Mouse (Mus musculus) adrenal gland, postnatal 4 days (tissue): ENCODE results near the gene Rbm19. TPM values are rescaled to one million over a fixed set of nuclear protein-coding genes. Genes with fewer than 3 reads are reported as not detected.
A peak's percentile ranks its signal among the peaks of the same experiment; 100 is the strongest.

ENCODE experiments used
- DNase-seq, 2 experiments: peaks; one replicate each; pipeline ENCODE4 v3.0.0; 2021 to 2022; ENCODE audit warnings: low spot score in 2 of 2, mixed read lengths in 2 of 2
- total RNA-seq, 2 experiments: library from RNA; stranded (reverse); gene quantifications; 2 replicates each; pipeline ENCODE4 v1.2.3; 2021

The Rbm19 gene
- total RNA-seq, 2 experiments from 2014 or later = 27.4 to 27.5 TPM

DNA sequence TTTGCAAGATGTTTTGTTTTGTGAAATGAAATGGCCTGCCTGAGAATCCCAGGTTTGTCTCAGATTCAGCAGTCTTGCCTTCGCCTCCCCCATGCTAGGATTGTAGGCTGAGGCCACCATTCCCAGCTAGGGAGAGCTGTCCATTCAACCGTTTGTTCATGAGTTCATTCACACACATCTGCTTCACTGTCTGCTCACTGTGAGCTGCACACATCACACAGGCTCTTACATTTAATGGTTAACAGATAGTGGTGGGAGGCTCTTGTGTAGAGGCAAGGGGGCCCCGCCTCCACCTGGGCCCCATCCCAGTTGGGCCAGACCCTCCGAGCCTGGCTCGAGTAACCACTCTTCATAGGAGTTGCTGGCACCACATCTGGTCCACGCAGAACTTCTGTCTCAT is 47.2 kb downstream of the Rbm19 start:
- DNase-seq = no peak

GRCm38 (mm10) chr5:120164450-120164849 is 48.2 kb downstream of the Rbm19 start:
- no peak for DNase-seq

- no peak for DNase-seq
Observed at GRCm38 (mm10) chr5:120165061-120165942, 49.0 kb downstream of the Rbm19 start.

DNA sequence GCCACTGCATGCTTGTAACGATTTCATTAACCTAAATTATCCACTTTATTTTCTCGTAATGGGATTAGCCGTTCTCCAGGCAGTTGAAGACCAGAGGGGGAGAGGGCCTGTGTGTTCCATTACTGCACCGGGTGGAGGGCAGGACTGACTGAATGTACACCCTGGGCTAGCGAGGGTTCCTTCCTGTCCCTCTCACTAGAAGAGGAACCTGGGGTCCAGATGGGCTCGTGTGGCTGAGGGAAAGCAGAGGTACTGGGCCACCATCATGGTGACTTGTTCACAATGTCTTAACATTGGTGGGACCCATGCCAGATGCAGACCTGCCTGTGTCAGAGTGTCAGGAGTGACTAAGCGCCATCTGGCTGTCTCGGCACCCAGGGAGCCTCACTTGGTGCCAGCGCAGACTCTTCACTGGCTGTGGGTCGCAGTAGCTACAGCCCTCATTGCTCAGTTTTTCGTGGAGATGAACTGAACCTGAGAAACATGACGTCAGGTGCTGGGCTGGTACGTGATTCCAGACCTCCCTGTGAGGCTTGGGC is 51.6 kb downstream of the Rbm19 start:
- DNase-seq = no peak

DNA sequence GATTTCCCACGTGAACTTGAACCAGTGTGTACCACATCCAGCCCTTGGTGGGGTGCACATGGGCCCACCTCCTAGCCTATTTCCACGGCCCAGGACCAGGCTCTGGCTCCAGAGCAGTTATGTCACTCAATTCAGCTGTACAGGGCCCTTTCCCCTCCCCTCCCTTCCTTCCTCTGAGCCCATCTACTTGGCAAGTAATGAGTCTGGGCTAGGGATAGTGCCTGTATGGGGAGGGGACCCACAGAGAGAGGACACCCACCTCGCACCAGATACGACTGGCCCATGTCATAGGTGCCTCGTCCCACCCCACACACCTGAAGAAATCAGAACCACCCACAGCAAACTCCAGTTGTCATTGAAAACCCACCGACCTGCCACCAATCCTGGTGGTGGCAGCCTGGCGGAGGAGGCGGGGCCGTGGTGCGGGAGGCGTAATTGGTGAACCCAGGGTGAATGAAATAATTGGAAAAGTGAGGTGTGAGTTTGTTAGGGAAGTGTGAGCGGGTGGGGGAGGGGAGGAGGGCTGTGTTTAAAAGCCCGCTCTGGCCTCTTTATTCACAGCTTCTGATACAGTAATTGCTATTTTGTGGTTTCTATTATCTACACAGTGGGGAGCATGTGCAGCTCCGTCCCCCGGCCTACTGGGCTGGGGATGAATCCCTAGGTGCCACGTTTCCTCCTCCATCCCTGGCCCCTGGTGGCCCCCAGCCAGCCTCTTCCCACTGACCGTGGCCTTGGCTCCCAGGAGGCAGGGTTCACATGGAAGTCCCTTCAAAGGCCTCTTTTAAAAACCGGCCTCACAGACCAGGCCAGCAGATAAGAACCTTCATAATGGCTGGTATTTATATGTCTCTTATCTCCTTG is 55.8 kb downstream of the Rbm19 start:
- DNase-seq = no peak

DNA sequence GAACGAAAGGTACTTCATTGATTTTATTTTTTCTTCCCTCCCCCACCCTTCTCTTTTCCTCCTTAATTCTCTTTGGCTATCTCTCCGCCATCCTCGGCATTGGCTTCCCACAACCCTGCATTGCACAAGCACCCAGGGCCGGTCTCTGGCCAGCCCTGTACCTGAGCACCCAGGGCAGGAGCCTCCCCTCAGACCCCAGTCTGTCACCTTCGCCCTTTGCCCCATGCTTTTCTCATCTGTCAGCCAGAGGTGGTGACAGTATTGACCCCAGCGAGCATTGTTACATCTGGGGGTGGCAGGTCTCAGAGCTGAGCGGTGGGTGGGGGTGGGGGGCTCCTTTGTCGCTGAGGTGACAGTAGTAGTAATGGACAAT is 56.5 kb downstream of the Rbm19 start:
- DNase-seq = no peak

DNA sequence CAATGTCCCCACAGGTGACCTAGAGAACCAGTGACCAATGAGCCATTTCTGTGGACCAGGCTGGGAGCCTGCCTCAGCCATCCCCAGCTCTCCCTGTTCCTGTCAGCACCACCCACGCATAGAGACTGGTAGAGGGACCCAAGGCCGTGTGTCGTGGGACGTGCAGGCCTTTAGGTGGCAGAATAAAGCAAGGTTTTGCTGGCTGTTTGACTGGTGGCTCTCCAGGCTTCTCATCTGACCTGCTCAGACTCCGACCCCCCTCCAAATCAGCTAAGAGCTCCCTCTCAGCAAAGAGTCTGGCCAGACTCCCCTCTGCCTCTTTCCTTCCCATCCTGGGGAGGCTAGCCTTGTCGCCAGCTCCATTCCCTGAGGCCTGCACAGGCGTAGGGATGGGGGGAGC is 58.1 kb downstream of the Rbm19 start:
- DNase-seq = no peak

GRCm38 (mm10) chr5:120175217-120175616 is 59.0 kb downstream of the Rbm19 start:
- DNase-seq = no peak

- DNase-seq = no peak
Observed at GRCm38 (mm10) chr5:120176246-120177065, 60.2 kb downstream of the Rbm19 start.

- no peak for DNase-seq
Observed at GRCm38 (mm10) chr5:120177066-120177340, 60.7 kb downstream of the Rbm19 start.

GRCm38 (mm10) chr5:120180102-120180501 is 63.8 kb downstream of the Rbm19 start:
- DNase-seq = peak in 1 of 2 experiments; percentile 17

GRCm38 (mm10) chr5:120181384-120181783 is 65.1 kb downstream of the Rbm19 start:
- no peak for DNase-seq

DNA sequence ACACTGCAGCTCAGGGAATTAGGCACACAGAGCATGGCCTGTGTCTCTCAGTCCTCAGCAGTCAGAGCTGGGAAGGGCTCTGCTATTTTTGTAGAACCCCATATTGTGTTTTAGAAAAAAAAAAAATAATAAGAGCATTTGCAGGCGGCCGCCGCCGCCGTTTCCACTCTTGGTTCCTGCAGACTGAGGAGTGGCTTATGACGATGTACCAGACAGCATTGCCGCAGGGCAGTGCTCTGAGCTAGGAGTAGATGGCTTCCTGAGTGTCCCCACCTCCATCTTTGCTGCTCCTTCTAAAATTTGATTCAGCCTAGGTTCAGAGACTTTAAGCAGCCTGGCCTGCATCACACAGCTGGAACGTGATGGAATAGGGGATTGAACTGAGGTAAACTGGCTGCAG is 67.1 kb downstream of the Rbm19 start:
- no peak for DNase-seq

DNA sequence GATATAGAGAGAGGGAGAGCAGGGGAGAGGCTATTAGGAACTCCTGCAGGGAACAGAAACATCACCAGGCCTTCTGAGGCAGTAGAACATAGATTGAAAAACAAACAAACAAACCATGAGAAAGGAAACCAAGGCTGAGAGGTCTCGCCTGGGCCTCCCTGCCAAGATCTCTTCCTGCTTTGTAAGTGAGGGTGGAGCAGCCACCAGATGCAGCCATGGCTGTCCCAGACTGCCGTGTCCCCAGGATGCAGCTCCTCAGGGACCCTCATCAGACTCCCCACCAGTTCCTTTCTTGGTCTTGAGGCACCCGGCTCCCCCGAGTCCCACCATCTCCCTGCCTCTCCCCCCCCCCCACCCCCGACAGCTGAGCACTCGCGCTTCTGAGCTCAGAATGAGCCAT is 67.5 kb downstream of the Rbm19 start:
- DNase-seq = no peak

DNA sequence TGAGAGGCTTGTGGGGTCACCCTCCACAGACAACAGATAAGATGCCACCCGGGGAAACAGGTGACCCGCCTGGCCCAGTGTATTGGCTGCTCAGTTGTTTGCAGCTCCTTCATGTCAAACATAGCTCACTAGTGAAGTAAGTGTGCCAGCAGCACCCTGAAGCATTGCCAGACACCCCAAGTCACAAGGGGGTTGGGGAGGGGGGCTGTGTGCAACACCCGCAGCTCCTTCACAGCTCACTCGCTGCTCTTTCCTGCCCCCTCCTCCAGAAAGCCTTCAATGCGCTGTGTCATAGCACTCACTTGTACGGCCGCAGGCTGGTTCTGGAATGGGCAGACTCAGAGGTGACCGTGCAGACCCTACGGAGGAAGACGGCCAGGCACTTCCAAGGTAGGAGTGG is 69.7 kb downstream of the Rbm19 start:
- no peak for DNase-seq

GRCm38 (mm10) chr5:120188541-120188940 is 72.3 kb downstream of the Rbm19 start:
- no peak for DNase-seq

DNA sequence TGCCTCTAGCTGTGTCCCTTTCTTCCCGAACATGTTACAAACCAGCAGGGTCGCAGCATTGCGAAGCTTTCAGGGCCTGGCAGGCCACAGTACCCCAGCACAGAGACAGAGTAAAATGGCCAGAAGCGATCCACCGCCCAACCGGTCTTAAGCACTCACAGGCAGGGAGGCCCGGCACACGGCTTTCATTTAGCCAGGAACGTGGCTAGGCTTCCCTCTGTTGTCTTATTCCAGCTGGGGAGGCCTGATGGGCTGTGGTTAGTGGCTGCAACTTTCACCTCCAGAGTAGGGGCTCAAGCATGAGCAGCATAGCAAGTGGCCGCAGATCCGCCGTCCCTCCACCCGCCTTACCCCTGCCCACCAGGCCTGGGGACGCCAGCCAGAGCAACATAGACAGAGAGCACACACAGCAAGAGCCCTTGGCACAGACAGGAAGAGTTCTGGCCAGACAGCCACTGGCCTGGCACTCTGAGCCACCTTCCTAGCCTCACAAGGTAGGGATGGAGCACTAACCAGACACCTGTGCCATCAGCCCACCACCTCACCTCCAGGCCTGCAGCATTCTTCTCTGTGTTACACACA is 73.8 kb downstream of the Rbm19 start:
- DNase-seq = no peak

- no peak for DNase-seq
Observed at GRCm38 (mm10) chr5:120191620-120192019, 75.4 kb downstream of the Rbm19 start.

- DNase-seq = no peak
Observed at GRCm38 (mm10) chr5:120194309-120194941, 78.2 kb downstream of the Rbm19 start.

DNA sequence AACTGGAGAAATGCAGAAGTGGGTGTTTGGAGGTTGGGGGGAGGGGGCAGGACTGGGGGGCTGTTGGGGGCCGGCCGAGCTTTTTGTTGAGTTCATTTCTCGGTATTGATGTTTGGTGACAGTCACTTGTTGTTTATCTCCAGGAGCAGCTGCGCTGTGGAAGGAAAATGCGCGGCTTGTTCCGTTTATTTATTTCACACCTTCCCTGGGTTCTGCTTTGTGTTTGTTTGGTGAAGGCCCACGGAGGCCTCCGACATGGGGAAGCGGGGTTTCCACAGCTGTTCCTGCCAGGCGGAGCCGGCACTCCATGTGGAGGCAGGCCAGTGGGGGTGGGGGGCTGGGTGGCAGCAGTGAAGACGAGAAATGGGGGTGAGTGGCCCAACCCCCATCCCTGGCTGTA is 78.7 kb downstream of the Rbm19 start:
- DNase-seq = no peak
